Comparison of ENCODE assay signal across 9 mouse cellular contexts in the genomic region with DNA sequence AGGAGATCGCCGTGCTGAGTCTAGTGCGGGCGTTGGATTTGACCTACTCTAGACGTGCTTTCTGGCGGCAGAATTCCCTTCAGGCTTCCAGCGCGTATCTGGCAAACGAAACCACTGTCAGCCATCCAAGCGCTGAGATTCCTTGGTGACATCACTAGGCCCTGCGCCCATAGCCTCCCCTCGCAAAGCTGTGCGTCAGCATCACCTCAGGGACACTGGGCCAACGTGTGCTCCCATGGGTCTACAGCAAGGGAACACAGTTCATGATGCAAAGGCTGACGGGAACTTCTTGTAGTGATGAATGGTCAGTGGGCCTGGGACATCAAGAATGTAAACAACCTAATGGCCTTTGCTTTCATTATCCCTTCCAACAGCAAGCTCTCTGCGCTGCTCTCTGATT.
A peak's percentile ranks its signal among the peaks of the same experiment; 100 is the strongest.
DNase-seq lines count a peak whose midpoint lies in the region; ATAC-seq lines count a peak whose summit lies in the region.
"Had no signal": no experiment of that assay in that cellular context is flagged by ENCODE, and none has a peak within 500 bp of the region (broad histone marks: within the 10 kb centered on the region; RNA-seq: fewer than 3 reads in every experiment).

No protein-coding gene starts in this region.

- no peaks in the 10 kb centered on the region for H3K4me1 ChIP-seq in intestine, embryonic 15.5 days (replicated peaks)
- H3K4me1 ChIP-seq in midbrain, embryonic 11.5 days (ENCODE audit: control insufficient read depth, insufficient read depth, low read length), result 0 out of 2 replicates have a peak, but pooled peaks cover 3% of the 10 kb centered on the region

- H3K4me3 ChIP-seq in intestine, embryonic 15.5 days (replicated peaks), result no peak overlapping the region
- no peak overlapping the region for H3K4me3 ChIP-seq in midbrain, embryonic 11.5 days (ENCODE audit: low read depth, low read length)

- peak overlapping the region; percentile 60 for H3K27ac ChIP-seq in intestine, embryonic 15.5 days
- H3K27ac ChIP-seq in midbrain, embryonic 11.5 days (ENCODE audit: low read depth, low read length), result no peak overlapping the region
- H3K27ac ChIP-seq: macrophage had no signal

- no peak overlapping the region for H3K9ac ChIP-seq in intestine, embryonic 15.5 days
- no peak overlapping the region for H3K9ac ChIP-seq in midbrain, embryonic 11.5 days (ENCODE audit: low read length)

- H3K27me3 ChIP-seq in intestine, embryonic 15.5 days (replicated peaks), result no peaks in the 10 kb centered on the region
- H3K27me3 ChIP-seq in midbrain, embryonic 11.5 days (ENCODE audit: control insufficient read depth, insufficient read depth, low read length), result no peaks in the 10 kb centered on the region

- no peak overlapping the region for H3K4me2 ChIP-seq in intestine, embryonic 15.5 days (replicated peaks)
- no peak overlapping the region for H3K4me2 ChIP-seq in midbrain, embryonic 11.5 days

- DNase-seq in thymus, adult 18-20 months, result peak; percentile 1 to 3
- no peak for DNase-seq in thymus, postnatal 10 days (ENCODE audit: low spot score in 2 of 2)
- DNase-seq in lung, postnatal 10 days, result peak; percentile 87
- DNase-seq in urinary bladder, postnatal 4 days (ENCODE audit: low spot score in 2 of 2), result peak; percentile 49 to 68
- DNase-seq in cerebellum, adult 9-10 months, result no peak
- DNase-seq in midbrain, embryonic 11.5 days (ENCODE audit: low spot score, missing footprints), result no peak
- DNase-seq in left cerebral cortex, postnatal 4 days, result no peak

- no peaks in the 10 kb centered on the region for H3K9me3 ChIP-seq in intestine, embryonic 15.5 days
- H3K9me3 ChIP-seq in midbrain, embryonic 11.5 days (ENCODE audit: control insufficient read depth, low read length), result no peaks in the 10 kb centered on the region

- peak; percentile 75 for ATAC-seq in intestine, embryonic 15.5 days
- no peak for ATAC-seq in midbrain, embryonic 11.5 days (ENCODE audit: low FRiP score)

- intact Hi-C loops in left cerebral cortex, postnatal 4 days (cut with DNase I), result loop anchor here (10.0 kb wide), 1 partner anchor 501 kb away; the partner anchor contains the start of gene Adamts9

- no peaks in the 10 kb centered on the region for H3K36me3 ChIP-seq in intestine, embryonic 15.5 days
- H3K36me3 ChIP-seq in midbrain, embryonic 11.5 days (ENCODE audit: control insufficient read depth, insufficient read depth, low read length), result no peaks in the 10 kb centered on the region

- WGBS in intestine, embryonic 15.5 days, result 51% methylated on average over 16 of the region's 16 CpGs
- WGBS in midbrain, embryonic 11.5 days, result 82% methylated on average over 16 of the region's 16 CpGs

Comparison
In these comparisons a context has a peak if more than half of its experiments do, and no peak if none do; other contexts are left out.
1. DNase-seq: peak in thymus, adult 18-20 months (2 of 2), lung, postnatal 10 days (single experiment) and urinary bladder, postnatal 4 days (2 of 2); none in thymus, postnatal 10 days (0 of 2), cerebellum, adult 9-10 months (single experiment), midbrain, embryonic 11.5 days (single experiment) and left cerebral cortex, postnatal 4 days (single experiment).